Mouse (Mus musculus) adrenal gland, adult (tissue): ENCODE measurements around the gene Otof.

ENCODE experiments used
- DNase-seq, 2 experiments: peaks; one replicate each; pipeline ENCODE4 v3.0.0; 2022 to 2023; ENCODE audit warnings: low spot score in 1 of 2; ENCODE audit not compliant: inconsistent age in 2 of 2

Gene Otof

GRCm38 (mm10) chr5:30427406-30427805, 34.3 kb downstream of the Otof start:
- DNase-seq: no peak

GRCm38 (mm10) chr5:30423572-30424244, 38.0 kb downstream of the Otof start:
- peak; percentile 40 to 78 for DNase-seq

GRCm38 (mm10) chr5:30423121-30423520, 38.6 kb downstream of the Otof start:
- no peak for DNase-seq

GRCm38 (mm10) chr5:30416665-30417064, 45.1 kb downstream of the Otof start:
- DNase-seq: no peak

- no peak for DNase-seq
Measured at GRCm38 (mm10) chr5:30415876-30416275, 45.9 kb downstream of the Otof start.

GRCm38 (mm10) chr5:30415381-30415780, 46.4 kb downstream of the Otof start:
- peak; percentile 31 to 67 for DNase-seq

GRCm38 (mm10) chr5:30411524-30411923, 50.2 kb downstream of the Otof start:
- peak in 1 of 2 experiments; percentile 26 for DNase-seq

- DNase-seq: no peak
Measured at GRCm38 (mm10) chr5:30406876-30407275, 54.9 kb downstream of the Otof start.

- DNase-seq: no peak
Measured at GRCm38 (mm10) chr5:30401165-30401564, 60.6 kb downstream of the Otof start.

GRCm38 (mm10) chr5:30400521-30400920, 61.2 kb downstream of the Otof start:
- DNase-seq: no peak

GRCm38 (mm10) chr5:30391473-30391872, 70.3 kb downstream of the Otof start:
- peak; percentile 64 to 91 for DNase-seq

- peak; percentile 41 to 71 for DNase-seq
Measured at GRCm38 (mm10) chr5:30389836-30390235, 71.9 kb downstream of the Otof start.

- no peak for DNase-seq
Measured at GRCm38 (mm10) chr5:30387726-30388125, 74.0 kb downstream of the Otof start.

- no peak for DNase-seq
Measured at GRCm38 (mm10) chr5:30382876-30383275, 78.9 kb downstream of the Otof start.

- DNase-seq: peak; percentile 7 to 58
Measured at GRCm38 (mm10) chr5:30369426-30369825, 92.3 kb downstream of the Otof start.

GRCm38 (mm10) chr5:30367405-30367804, 94.3 kb downstream of the Otof start:
- no peak for DNase-seq

GRCm38 (mm10) chr5:30358436-30359099, 103.2 kb downstream of the Otof start:
- peak; percentile 29 to 80 for DNase-seq

GRCm38 (mm10) chr5:30356647-30357046, 105.1 kb downstream of the Otof start:
- DNase-seq: no peak

- DNase-seq: peak; percentile 37 to 77
Measured at GRCm38 (mm10) chr5:30355559-30356159, 106.1 kb downstream of the Otof start.

GRCm38 (mm10) chr5:30355114-30355513, 106.6 kb downstream of the Otof start:
- DNase-seq: no peak

GRCm38 (mm10) chr5:30353605-30354004, 108.1 kb downstream of the Otof start:
- no peak for DNase-seq

GRCm38 (mm10) chr5:30343886-30344285, 117.8 kb downstream of the Otof start:
- DNase-seq: no peak
